Mouse (Mus musculus) CH12.LX (cell line): ENCODE measurements around the gene Txn2.

Experiments used
- CHD2 ChIP-seq: IDR thresholded peaks from 2 replicates; pipeline ENCODE4 v1.6.1; 2011; ENCODE audit warnings: low read length, improper control_type of control experiment
- CTCF ChIP-seq, 2 experiments: IDR thresholded peaks in 1 of 2; conservative IDR thresholded peaks in 1 of 2; 2 replicates each; pipeline ENCODE4 v1.5.1; 2011 to 2012; ENCODE audit warnings: low read depth in 2 of 2, low read length in 2 of 2, improper control_type of control experiment in 1 of 2, inconsistent platforms in 1 of 2, mild to moderate bottlenecking in 1 of 2, moderate library complexity in 1 of 2
- EP300 ChIP-seq: IDR thresholded peaks from 2 replicates; pipeline ENCODE4 v1.6.1; 2011; ENCODE audit warnings: low read length, improper control_type of control experiment
- ETS1 ChIP-seq: conservative IDR thresholded peaks from 2 replicates; pipeline ENCODE4 v1.6.1; 2012; ENCODE audit warnings: low read depth, mild to moderate bottlenecking, inconsistent platforms, low read length, improper control_type of control experiment, moderate library complexity
- MYC ChIP-seq: IDR thresholded peaks from 2 replicates; pipeline ENCODE4 v1.6.1; 2011; ENCODE audit warnings: low read depth, mild to moderate bottlenecking, improper control_type of control experiment, low read length
- POLR2A ChIP-seq: IDR thresholded peaks from 2 replicates; pipeline ENCODE4 v1.6.1; 2011; ENCODE audit warnings: low read depth, mild to moderate bottlenecking, improper control_type of control experiment, low read length
- RCOR1 ChIP-seq: conservative IDR thresholded peaks from 2 replicates; pipeline ENCODE4 v1.6.1; 2012; ENCODE audit warnings: low read depth, mild to moderate bottlenecking, inconsistent platforms, low read length, improper control_type of control experiment
- UBTF ChIP-seq: IDR thresholded peaks from 2 replicates; pipeline ENCODE4 v1.6.1; 2012; ENCODE audit warnings: low read depth, mild to moderate bottlenecking, inconsistent platforms, low read length, improper control_type of control experiment, moderate library complexity
- USF2 ChIP-seq: conservative IDR thresholded peaks from 2 replicates; pipeline ENCODE4 v1.6.1; 2011; ENCODE audit warnings: low read depth, low read length, improper control_type of control experiment
- ZNF384 ChIP-seq: IDR thresholded peaks from 2 replicates; pipeline ENCODE4 v1.6.1; 2012; ENCODE audit warnings: low read depth, low read length, improper control_type of control experiment, inconsistent platforms

GRCm38 (mm10) chr15:77881698-77882097 lies 47.1 kb downstream of the Txn2 start:
- TF ChIP-seq CTCF (conservative IDR thresholded peaks at IDR 0.05 in 1 of 2, IDR thresholded peaks at IDR 0.05 in 1 of 2; ENCODE audit: low read depth in 2 of 2, low read length in 2 of 2) (no peak), CHD2 (no peak), EP300 (no peak), POLR2A (no peak), UBTF (no peak), MYC (no peak), ETS1 (no peak), RCOR1 (no peak), USF2 (no peak), ZNF384 (no peak)
